Mouse (Mus musculus): ENCODE results near the gene Thsd7b. TPM values are rescaled to one million over a fixed set of nuclear protein-coding genes. Genes with fewer than 3 reads are reported as not detected.
"Not testable (repeated sequence)": the region's sequence is repeated elsewhere in the genome, so short reads cannot be mapped to it uniquely, and the experiment has no call there.

The Thsd7b gene
- total and polyA plus RNA-seq, 3 experiments, result 0.82 TPM; not detected in 2

DNA sequence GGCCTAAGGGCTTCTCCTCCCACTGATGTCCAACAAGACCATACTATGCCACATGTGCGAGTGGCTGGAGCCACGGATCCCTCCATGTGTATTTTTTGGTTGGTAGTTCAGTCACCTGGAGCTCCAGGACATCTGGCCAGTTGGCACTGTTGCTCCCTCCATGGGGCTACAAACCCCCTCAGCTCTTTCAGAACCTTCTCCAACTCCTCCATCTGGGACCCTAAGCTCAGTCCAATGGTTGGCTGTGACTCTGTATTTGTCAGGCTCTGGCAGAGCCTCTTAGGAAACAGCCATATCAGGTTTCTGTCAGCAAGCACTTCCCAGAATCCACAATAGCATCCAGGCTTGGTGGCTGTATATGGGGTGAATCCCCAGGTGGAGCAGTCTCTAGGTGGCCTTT, 690.1 kb downstream of the Thsd7b start:
- H3K36me3 ChIP-seq (replicated peaks), result no peaks in the 10 kb centered on the region
- H3K4me3 ChIP-seq (ENCODE audit: low read depth, low read length), result no peak overlapping the region
- TF ChIP-seq CTCF (IDR thresholded peaks at IDR 0.05; ENCODE audit: low read depth, low read length), result no peak
- TF ChIP-seq GATA2 (IDR thresholded peaks at IDR 0.05; ENCODE audit: borderline replicate concordance, low read depth, low read length), result no peak
- TF ChIP-seq TAL1 (conservative IDR thresholded peaks at IDR 0.05; ENCODE audit: low read depth, low read length), result no peak
- no peak for TF ChIP-seq POLR2AphosphoS5 (IDR thresholded peaks at IDR 0.05; ENCODE audit: insufficient replicate concordance, low read depth, low read length)
- no peak for TF ChIP-seq GATA1 (IDR thresholded peaks at IDR 0.05; ENCODE audit: borderline replicate concordance, low read length)
- peaks cover 23% of the 10 kb centered on the region for H3K4me1 ChIP-seq (ENCODE audit: insufficient read depth, low read depth, low read length)
- 0 out of 2 replicates have a peak, but pooled peaks cover 2% of the 10 kb centered on the region for H3K9me3 ChIP-seq (replicated peaks)
- no peak for DNase-seq (ENCODE audit: low spot score)
- no peaks in the 10 kb centered on the region for H3K27me3 ChIP-seq (ENCODE audit: insufficient read depth, low read length)
- ATAC-seq (ENCODE audit: extremely low read depth, insufficient number of reproducible peaks, low FRiP score, poor library complexity, severe bottlenecking), result no peak

DNA sequence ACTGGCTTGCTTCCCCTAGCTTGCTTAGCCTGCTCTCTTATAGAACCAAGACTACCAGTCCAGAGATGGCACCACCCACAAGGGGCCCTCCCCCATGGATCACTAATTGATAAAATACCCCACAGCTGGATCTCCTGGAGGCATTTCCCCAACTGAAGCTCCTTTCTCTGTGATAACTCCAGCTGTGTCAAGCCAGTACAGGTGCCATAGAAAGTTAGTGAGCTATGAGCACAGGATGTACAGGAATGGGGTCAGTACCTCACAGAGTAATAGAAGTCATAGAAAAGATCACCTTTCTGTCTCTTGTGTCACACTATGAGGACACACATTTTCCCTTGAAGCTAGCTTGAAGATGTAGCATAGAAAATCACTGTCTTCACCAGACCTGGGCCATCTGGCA, 716.1 kb downstream of the Thsd7b start:
- not testable (repeated sequence) for H3K27me3 ChIP-seq (ENCODE audit: insufficient read depth, low read length); H3K36me3 ChIP-seq (replicated peaks); H3K4me3 ChIP-seq (ENCODE audit: low read depth, low read length); DNase-seq (ENCODE audit: low spot score); ATAC-seq (ENCODE audit: extremely low read depth, insufficient number of reproducible peaks, low FRiP score, poor library complexity, severe bottlenecking)
- Histone ChIP-seq H3K4me1 (ENCODE audit: insufficient read depth, low read depth, low read length) (peaks cover 37% of the 10 kb centered on the region), H3K9me3 (replicated peaks) (peaks cover 11% of the 10 kb centered on the region)

DNA sequence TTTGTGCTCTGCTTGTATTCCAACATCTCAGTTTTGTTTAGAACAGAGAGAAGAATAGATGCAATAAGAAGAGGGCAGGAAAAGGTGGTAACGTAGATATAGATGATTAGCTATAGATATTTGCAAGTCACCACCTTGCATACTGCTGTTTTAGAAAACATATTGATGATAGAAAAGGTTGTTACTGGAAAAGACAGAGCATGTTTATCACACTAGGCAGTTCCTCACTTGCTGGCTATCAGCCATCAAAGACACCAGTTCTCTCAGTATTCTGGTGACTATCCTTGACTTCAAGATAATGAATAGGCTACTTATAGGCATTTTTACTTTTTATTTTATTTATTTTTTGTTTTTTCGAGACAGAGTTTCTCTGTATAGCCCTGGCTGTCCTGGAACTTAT, 717.7 kb downstream of the Thsd7b start:
- DNase-seq (ENCODE audit: low spot score) (peak; percentile 41), ATAC-seq (ENCODE audit: extremely low read depth, insufficient number of reproducible peaks, low FRiP score, poor library complexity, severe bottlenecking) (peak; percentile 86)
- H3K4me1 ChIP-seq (ENCODE audit: insufficient read depth, low read depth, low read length), result peaks cover 40% of the 10 kb centered on the region
- H3K36me3 ChIP-seq (replicated peaks), result no peaks in the 10 kb centered on the region
- H3K27me3 ChIP-seq (ENCODE audit: insufficient read depth, low read length), result no peaks in the 10 kb centered on the region
- no peak overlapping the region for H3K4me3 ChIP-seq (ENCODE audit: low read depth, low read length)
- TF ChIP-seq TAL1 (conservative IDR thresholded peaks at IDR 0.05; ENCODE audit: low read depth, low read length), result peak; percentile 80
- TF ChIP-seq GATA2 (IDR thresholded peaks at IDR 0.05; ENCODE audit: borderline replicate concordance, low read depth, low read length), result no peak
- H3K9me3 ChIP-seq (replicated peaks), result no peaks in the 10 kb centered on the region

DNA sequence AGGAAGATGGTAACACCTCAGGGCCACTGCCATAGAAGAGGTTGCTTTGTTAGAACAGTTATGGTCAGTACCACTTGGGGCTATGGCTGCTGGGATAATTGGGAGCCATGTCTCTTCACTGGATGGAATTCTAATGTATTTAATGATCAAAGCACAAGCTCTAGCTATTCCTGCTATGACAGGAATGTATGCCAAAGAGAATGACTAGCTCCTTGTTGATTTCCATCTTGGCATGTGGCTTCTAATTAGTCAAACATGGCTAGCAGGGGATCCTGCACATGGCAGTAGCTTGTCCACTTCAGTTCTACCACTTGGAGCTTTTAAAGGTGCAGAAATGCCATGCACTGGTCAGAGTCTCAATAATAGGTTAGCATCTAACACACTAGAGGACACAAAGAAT, 781.9 kb downstream of the Thsd7b start:
- Histone ChIP-seq H3K9me3 (replicated peaks) (no peaks in the 10 kb centered on the region), H3K4me3 (ENCODE audit: low read depth, low read length) (no peak overlapping the region), H3K4me1 (ENCODE audit: insufficient read depth, low read depth, low read length) (no peaks in the 10 kb centered on the region; the same call in 1 of the 2 replicates), H3K36me3 (replicated peaks) (no peaks in the 10 kb centered on the region), H3K27me3 (ENCODE audit: insufficient read depth, low read length) (no peaks in the 10 kb centered on the region)
- no peak for DNase-seq (ENCODE audit: low spot score)
- ATAC-seq (ENCODE audit: extremely low read depth, insufficient number of reproducible peaks, low FRiP score, poor library complexity, severe bottlenecking), result no peak
- TF ChIP-seq POLR2AphosphoS5 (IDR thresholded peaks at IDR 0.05; ENCODE audit: insufficient replicate concordance, low read depth, low read length), result no peak

DNA sequence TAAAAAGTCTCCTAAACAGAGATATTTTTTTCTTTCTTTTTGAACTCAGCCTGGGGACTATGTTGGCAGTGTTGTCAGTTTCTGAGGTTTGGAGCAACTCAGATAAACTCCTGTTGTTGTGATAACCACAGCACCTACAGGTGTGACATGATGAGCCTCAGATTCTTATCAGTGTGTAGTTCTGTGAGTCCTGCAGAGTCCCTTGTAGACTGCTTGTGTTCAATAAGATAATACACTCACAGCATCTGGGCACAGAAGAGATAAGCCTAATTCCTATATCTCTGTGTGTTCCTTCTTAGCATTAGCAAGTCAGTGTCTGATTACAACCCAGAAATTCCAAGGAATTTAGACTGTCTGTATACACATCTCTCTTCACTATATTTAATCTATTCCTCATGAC, 789.0 kb downstream of the Thsd7b start:
- Histone ChIP-seq H3K4me3 (ENCODE audit: low read depth, low read length) (no peak overlapping the region), H3K9me3 (replicated peaks) (no peaks in the 10 kb centered on the region), H3K36me3 (replicated peaks) (no peaks in the 10 kb centered on the region), H3K27me3 (ENCODE audit: insufficient read depth, low read length) (no peaks in the 10 kb centered on the region), H3K4me1 (ENCODE audit: insufficient read depth, low read depth, low read length) (peaks cover 29% of the 10 kb centered on the region)
- DNase-seq (ENCODE audit: low spot score) (peak; percentile 50), ATAC-seq (ENCODE audit: extremely low read depth, insufficient number of reproducible peaks, low FRiP score, poor library complexity, severe bottlenecking) (peak; percentile 94)
- TF ChIP-seq GATA1 (IDR thresholded peaks at IDR 0.05; ENCODE audit: borderline replicate concordance, low read length) (no peak), TAL1 (conservative IDR thresholded peaks at IDR 0.05; ENCODE audit: low read depth, low read length) (peak; percentile 98), CTCF (IDR thresholded peaks at IDR 0.05; ENCODE audit: low read depth, low read length) (no peak), POLR2AphosphoS5 (IDR thresholded peaks at IDR 0.05; ENCODE audit: insufficient replicate concordance, low read depth, low read length) (no peak), GATA2 (IDR thresholded peaks at IDR 0.05; ENCODE audit: borderline replicate concordance, low read depth, low read length) (peak; percentile 95; the same call in 1 of the 2 replicates)

DNA sequence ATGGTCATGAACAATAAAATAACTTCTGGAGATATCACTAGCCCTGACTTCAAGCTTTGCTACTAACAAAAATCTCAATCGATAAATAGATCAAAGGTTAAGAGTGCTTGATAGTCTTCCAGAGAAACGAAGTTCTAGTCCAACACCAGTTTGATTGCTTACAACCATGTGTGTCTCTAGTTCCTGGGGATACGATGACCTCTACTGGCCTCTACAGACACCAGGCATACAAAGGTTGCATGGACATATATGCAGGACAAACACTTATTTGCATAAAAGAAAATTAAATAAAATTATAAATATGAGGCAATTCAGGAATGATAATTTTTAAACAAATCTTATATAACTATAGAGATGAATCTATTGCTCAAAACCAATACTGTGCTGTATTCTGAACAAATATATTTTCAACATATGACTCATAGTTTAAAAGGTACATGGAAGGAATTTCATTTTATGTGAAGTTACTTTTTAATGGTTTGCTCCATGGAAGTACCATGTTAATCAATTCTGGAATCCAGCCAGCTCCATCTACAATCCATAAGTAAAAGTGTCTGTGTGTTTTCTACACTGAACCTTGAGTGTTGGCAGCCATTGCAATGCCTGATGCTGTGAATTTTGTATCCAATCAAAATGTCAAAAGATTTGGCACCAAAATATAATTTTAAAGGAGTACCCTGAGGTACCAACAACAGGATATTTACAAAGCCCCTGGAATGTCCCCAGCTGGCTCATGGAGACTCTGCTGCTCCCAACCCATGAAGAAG, 793.3 kb downstream of the Thsd7b start:
- ATAC-seq (ENCODE audit: extremely low read depth, insufficient number of reproducible peaks, low FRiP score, poor library complexity, severe bottlenecking), result no peak
- Histone ChIP-seq H3K27me3 (ENCODE audit: insufficient read depth, low read length) (no peaks in the 10 kb centered on the region), H3K9me3 (replicated peaks) (no peaks in the 10 kb centered on the region), H3K4me3 (ENCODE audit: low read depth, low read length) (no peak overlapping the region), H3K4me1 (ENCODE audit: insufficient read depth, low read depth, low read length) (peaks cover 22% of the 10 kb centered on the region), H3K36me3 (replicated peaks) (no peaks in the 10 kb centered on the region)
- TF ChIP-seq CTCF (IDR thresholded peaks at IDR 0.05; ENCODE audit: low read depth, low read length) (no peak), GATA2 (IDR thresholded peaks at IDR 0.05; ENCODE audit: borderline replicate concordance, low read depth, low read length) (no peak), GATA1 (IDR thresholded peaks at IDR 0.05; ENCODE audit: borderline replicate concordance, low read length) (no peak), TAL1 (conservative IDR thresholded peaks at IDR 0.05; ENCODE audit: low read depth, low read length) (no peak), POLR2AphosphoS5 (IDR thresholded peaks at IDR 0.05; ENCODE audit: insufficient replicate concordance, low read depth, low read length) (no peak)
- DNase-seq (ENCODE audit: low spot score), result no peak

DNA sequence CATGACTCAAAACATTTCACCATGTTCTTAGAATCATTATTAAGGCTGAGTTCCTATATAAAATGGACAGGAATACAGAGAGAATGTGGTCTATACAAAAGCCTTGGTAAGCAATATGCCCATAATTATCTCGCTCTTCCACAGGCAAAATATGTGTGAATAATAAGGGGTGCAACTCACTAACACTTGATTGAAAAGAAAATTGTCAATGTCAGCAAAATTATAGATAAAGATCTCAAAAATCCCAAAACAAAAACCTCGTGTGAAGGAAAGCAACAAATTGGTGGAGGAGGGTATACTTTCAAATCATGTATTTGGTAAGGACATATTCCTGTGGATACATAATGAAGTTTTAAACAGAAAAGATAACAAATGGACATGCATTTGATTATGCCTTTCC, 810.7 kb downstream of the Thsd7b start:
- Histone ChIP-seq H3K36me3 (replicated peaks) (no peaks in the 10 kb centered on the region), H3K9me3 (replicated peaks) (no peaks in the 10 kb centered on the region), H3K4me3 (ENCODE audit: low read depth, low read length) (no peak overlapping the region), H3K4me1 (ENCODE audit: insufficient read depth, low read depth, low read length) (peaks cover 4% of the 10 kb centered on the region; the same call in 1 of the 2 replicates), H3K27me3 (ENCODE audit: insufficient read depth, low read length) (peaks cover 8% of the 10 kb centered on the region; the same call in 1 of the 2 replicates)
- no peak for DNase-seq (ENCODE audit: low spot score)
- no peak for TF ChIP-seq GATA2 (IDR thresholded peaks at IDR 0.05; ENCODE audit: borderline replicate concordance, low read depth, low read length)
- TF ChIP-seq GATA1 (IDR thresholded peaks at IDR 0.05; ENCODE audit: borderline replicate concordance, low read length), result no peak
- no peak for TF ChIP-seq TAL1 (conservative IDR thresholded peaks at IDR 0.05; ENCODE audit: low read depth, low read length)
- no peak for TF ChIP-seq CTCF (IDR thresholded peaks at IDR 0.05; ENCODE audit: low read depth, low read length)
- TF ChIP-seq POLR2AphosphoS5 (IDR thresholded peaks at IDR 0.05; ENCODE audit: insufficient replicate concordance, low read depth, low read length), result no peak
- no peak for ATAC-seq (ENCODE audit: extremely low read depth, insufficient number of reproducible peaks, low FRiP score, poor library complexity, severe bottlenecking)
